Mouse (Mus musculus) midbrain, postnatal 0 days (tissue): ENCODE results near the gene Acss3. TPM values are rescaled to one million over a fixed set of nuclear protein-coding genes. Genes with fewer than 3 reads are reported as not detected.

Experiments
- ATAC-seq: fragments of 200-750 bp; cut with Nextera tagmentation; 2 replicates; pipeline ENCODE4 v1.8.0; 2017; ENCODE audit warnings: moderate number of reproducible peaks, mild to moderate bottlenecking, moderate TSS enrichment, moderate library complexity; ENCODE audit not compliant: low FRiP score
- DNase-seq: peaks from one replicate; pipeline ENCODE4 v3.0.0-alpha.2; 2015; ENCODE audit warnings: low spot score
- H3K27ac ChIP-seq: fragments of 300-500 bp; sonication (generic); 2 replicates; pipeline ENCODE4 v1.5.1; 2014; ENCODE audit warnings: low read depth, mild to moderate bottlenecking, low read length, mixed read lengths
- H3K27me3 ChIP-seq: fragments of 300-500 bp; sonication (generic); 2 replicates; pipeline ENCODE4 v1.6.1; 2014; ENCODE audit warnings: low read length, control low read depth, mixed read lengths; ENCODE audit not compliant: insufficient read depth
- H3K36me3 ChIP-seq: fragments of 300-500 bp; sonication (generic); 2 replicates; pipeline ENCODE4 v1.6.1; 2014; ENCODE audit warnings: low read length, control low read depth, mixed read lengths; ENCODE audit not compliant: insufficient read depth
- H3K4me1 ChIP-seq: fragments of 300-500 bp; sonication (generic); 2 replicates; pipeline ENCODE4 v1.6.1; 2014; ENCODE audit warnings: mild to moderate bottlenecking, control low read depth, antibody characterized with exemption, low read length, mixed read lengths; ENCODE audit not compliant: insufficient read depth
- H3K4me2 ChIP-seq: fragments of 300-500 bp; sonication (generic); 2 replicates; pipeline ENCODE4 v1.6.1; 2014; ENCODE audit warnings: low read depth, mild to moderate bottlenecking, low read length, mixed read lengths; ENCODE audit not compliant: poor library complexity, severe bottlenecking
- H3K4me3 ChIP-seq: fragments of 300-500 bp; sonication (generic); 2 replicates; pipeline ENCODE4 v1.5.1; 2014; ENCODE audit warnings: low read depth, mild to moderate bottlenecking, low read length, moderate library complexity
- H3K9ac ChIP-seq: fragments of 300-500 bp; sonication (generic); replicated peaks from 2 replicates; pipeline ENCODE4 v1.6.1; 2014; ENCODE audit warnings: mild to moderate bottlenecking, low read length, moderate library complexity, mixed read lengths; ENCODE audit not compliant: poor library complexity, severe bottlenecking
- H3K9me3 ChIP-seq: fragments of 300-500 bp; sonication (generic); 2 replicates; pipeline ENCODE4 v1.6.1; 2016; ENCODE audit warnings: low read length, control low read depth
- CTCF ChIP-seq: IDR thresholded peaks from 2 replicates; pipeline ENCODE4 v1.5.1; 2016; ENCODE audit warnings: antibody characterized with exemption, mild to moderate bottlenecking
- WGBS: fragments of 180-500 bp; shearing (Covaris S2); extraction: QIAGEN DNeasy Blood & Tissue Kit; methylation state at CpG from one replicate; pipeline ENCODE4 v1.1.7; 2014; 5-methylcytosine and 5-hydroxymethylcytosine counted together
- polyA plus RNA-seq: library from polyadenylated mRNA; unstranded; fragments of >200 nt; fragmentation: Nextera tagmentation; extraction: Ambion mirVana; gene quantifications from 2 replicates; pipeline ENCODE4 v1.2.1, GENCODE M21; 2015
- total RNA-seq: library from RNA; depleted of rRNA; stranded (reverse); fragments of >200 nt; gene quantifications from 2 replicates; pipeline ENCODE4 v1.2.3, GENCODE M21; 2014

Acss3 gene
- total and polyA plus RNA-seq, 2 experiments from 2014 or later: 0.39 to 1.7 TPM

- no peaks in the 10 kb centered on the region for H3K4me1 ChIP-seq
- ATAC-seq (no peak), DNase-seq (peak; percentile 80)
- H3K27ac ChIP-seq: no peak overlapping the region
- no peak overlapping the region for H3K4me2 ChIP-seq
- no peak overlapping the region for H3K4me3 ChIP-seq
- H3K27me3 ChIP-seq: no peaks in the 10 kb centered on the region
- 68% methylated on average over 3 of the region's 3 CpGs for WGBS
- H3K9me3 ChIP-seq: no peaks in the 10 kb centered on the region
- H3K9ac ChIP-seq: no peak overlapping the region
- TF ChIP-seq CTCF: no peak
- no peaks in the 10 kb centered on the region for H3K36me3 ChIP-seq
Observed at GRCm38 (mm10) chr10:107094452-107094851, 29.0 kb downstream of the Acss3 start.

- H3K4me2 ChIP-seq: no peak overlapping the region
- TF ChIP-seq CTCF: no peak
- no peak overlapping the region for H3K4me3 ChIP-seq
- H3K27ac ChIP-seq: no peak overlapping the region
- no peak for ATAC-seq
- H3K36me3 ChIP-seq: no peaks in the 10 kb centered on the region
- 80% methylated on average over 4 of the region's 4 CpGs for WGBS
- no peak for DNase-seq
- no peak overlapping the region for H3K9ac ChIP-seq
- no peaks in the 10 kb centered on the region for H3K4me1 ChIP-seq
- H3K9me3 ChIP-seq: no peaks in the 10 kb centered on the region
- no peaks in the 10 kb centered on the region for H3K27me3 ChIP-seq
Observed at GRCm38 (mm10) chr10:107053846-107054624, 69.4 kb downstream of the Acss3 start.

GRCm38 (mm10) chr10:107050489-107050888 lies 73.0 kb downstream of the Acss3 start:
- no peak overlapping the region for H3K9ac ChIP-seq
- no peak for ATAC-seq
- TF ChIP-seq CTCF: no peak
- H3K36me3 ChIP-seq: no peaks in the 10 kb centered on the region
- no peaks in the 10 kb centered on the region for H3K4me1 ChIP-seq
- no peak overlapping the region for H3K4me2 ChIP-seq
- 87% methylated on average over 2 of the region's 2 CpGs for WGBS
- no peak for DNase-seq
- no peaks in the 10 kb centered on the region for H3K9me3 ChIP-seq
- no peak overlapping the region for H3K27ac ChIP-seq
- no peak overlapping the region for H3K4me3 ChIP-seq
- no peaks in the 10 kb centered on the region for H3K27me3 ChIP-seq

DNA sequence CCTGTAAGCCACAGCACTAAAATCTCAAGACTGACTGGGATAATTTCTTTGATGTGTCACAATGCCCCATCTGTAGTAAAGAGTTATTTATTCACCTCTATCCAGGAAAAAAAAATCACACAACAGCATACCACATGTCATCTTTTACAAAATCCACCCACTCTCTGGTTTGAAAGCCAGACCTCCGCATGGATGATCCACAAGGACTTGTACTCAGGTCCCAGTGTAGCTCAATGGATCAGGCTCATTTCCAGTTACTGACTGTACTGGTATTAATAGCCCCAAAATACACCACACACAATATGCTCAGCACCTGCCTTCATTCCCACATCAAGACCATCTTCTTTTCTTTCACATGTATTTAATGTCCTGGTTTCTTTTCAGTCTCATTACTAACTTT lies 80.8 kb downstream of the Acss3 start:
- no peak for TF ChIP-seq CTCF
- ATAC-seq: no peak
- Histone ChIP-seq H3K9me3 (no peaks in the 10 kb centered on the region), H3K4me1 (no peaks in the 10 kb centered on the region), H3K9ac (no peak overlapping the region), H3K4me3 (no peak overlapping the region), H3K36me3 (no peaks in the 10 kb centered on the region), H3K27ac (no peak overlapping the region), H3K4me2 (no peak overlapping the region), H3K27me3 (no peaks in the 10 kb centered on the region)
- DNase-seq: no peak
- 94% methylated on average over 1 of the region's 1 CpGs for WGBS

GRCm38 (mm10) chr10:107040837-107041236 lies 82.6 kb downstream of the Acss3 start:
- H3K27me3 ChIP-seq: no peaks in the 10 kb centered on the region
- no peak overlapping the region for H3K4me2 ChIP-seq
- 92% methylated on average over 2 of the region's 2 CpGs for WGBS
- no peak for TF ChIP-seq CTCF
- no peaks in the 10 kb centered on the region for H3K9me3 ChIP-seq
- no peak overlapping the region for H3K27ac ChIP-seq
- DNase-seq (no peak), ATAC-seq (no peak)
- no peaks in the 10 kb centered on the region for H3K36me3 ChIP-seq
- H3K9ac ChIP-seq: no peak overlapping the region
- H3K4me1 ChIP-seq: no peaks in the 10 kb centered on the region
- no peak overlapping the region for H3K4me3 ChIP-seq

GRCm38 (mm10) chr10:107040378-107040777 lies 83.1 kb downstream of the Acss3 start:
- TF ChIP-seq CTCF: no peak

More at GRCm38 (mm10) chr10:107040378-107040777, 83.1 kb downstream of the Acss3 start:
- no peak overlapping the region for H3K9ac ChIP-seq
- H3K4me2 ChIP-seq: no peak overlapping the region
- H3K4me3 ChIP-seq: no peak overlapping the region
- H3K27ac ChIP-seq: no peak overlapping the region
- no peaks in the 10 kb centered on the region for H3K9me3 ChIP-seq
- 80% methylated on average over 6 of the region's 6 CpGs for WGBS
- DNase-seq (no peak), ATAC-seq (no peak)
- no peaks in the 10 kb centered on the region for H3K4me1 ChIP-seq
- no peaks in the 10 kb centered on the region for H3K27me3 ChIP-seq
- H3K36me3 ChIP-seq: no peaks in the 10 kb centered on the region
